Mouse (Mus musculus): Measurements from ENCODE around the gene Uox. TPM values are rescaled to one million over a fixed set of nuclear protein-coding genes. Genes with fewer than 3 reads are reported as not detected.

The Uox gene
- polyA plus RNA-seq, 1 experiment = not detected

GRCm38 (mm10) chr3:146583478-146583877, 13.3 kb downstream of the Uox start:
- WGBS = 19% methylated on average over 4 of the region's 4 CpGs
- Histone ChIP-seq H3K27ac (ENCODE audit: insufficient read depth, low read length) (no peak overlapping the region), H3K4me3 (ENCODE audit: extremely low read depth, insufficient read depth, insufficient read length) (no peak overlapping the region), H3K36me3 (ENCODE audit: control insufficient read depth, insufficient read depth, low read length) (no peaks in the 10 kb centered on the region), H3K4me1 (ENCODE audit: control insufficient read depth, insufficient read depth, insufficient read length) (no peaks in the 10 kb centered on the region), H3K27me3 (ENCODE audit: control insufficient read depth, insufficient read depth, low read length) (no peaks in the 10 kb centered on the region)
- DNase-seq (ENCODE audit: low read depth in 1 of 2, low spot score in 2 of 2) = no peak
- no peak for TF ChIP-seq POLR2A (IDR thresholded peaks at IDR 0.05; ENCODE audit: low read depth, low read length)
- no peak for TF ChIP-seq CTCF (IDR thresholded peaks at IDR 0.05; ENCODE audit: extremely low read depth, insufficient read depth, insufficient read length, insufficient replicate concordance)

GRCm38 (mm10) chr3:146583908-146584307, 13.7 kb downstream of the Uox start:
- 7% methylated on average over 5 of the region's 5 CpGs for WGBS

GRCm38 (mm10) chr3:146586616-146587015, 16.4 kb downstream of the Uox start:
- H3K27ac ChIP-seq (ENCODE audit: insufficient read depth, low read length) = no peak overlapping the region
- H3K27me3 ChIP-seq (ENCODE audit: control insufficient read depth, insufficient read depth, low read length) = no peaks in the 10 kb centered on the region
- WGBS = 96% methylated on average over 14 of the region's 14 CpGs
- no peaks in the 10 kb centered on the region for H3K4me1 ChIP-seq (ENCODE audit: control insufficient read depth, insufficient read depth, insufficient read length)
- no peak overlapping the region for H3K4me3 ChIP-seq (ENCODE audit: extremely low read depth, insufficient read depth, insufficient read length)
- no peak for DNase-seq (ENCODE audit: low read depth in 1 of 2, low spot score in 2 of 2)
- no peaks in the 10 kb centered on the region for H3K36me3 ChIP-seq (ENCODE audit: control insufficient read depth, insufficient read depth, low read length)
- TF ChIP-seq CTCF (IDR thresholded peaks at IDR 0.05; ENCODE audit: extremely low read depth, insufficient read depth, insufficient read length, insufficient replicate concordance) (no peak), POLR2A (IDR thresholded peaks at IDR 0.05; ENCODE audit: low read depth, low read length) (no peak)

More at GRCm38 (mm10) chr3:146583908-146584307, 13.7 kb downstream of the Uox start:
- TF ChIP-seq POLR2A (IDR thresholded peaks at IDR 0.05; ENCODE audit: low read depth, low read length) = no peak
- no peak for TF ChIP-seq CTCF (IDR thresholded peaks at IDR 0.05; ENCODE audit: extremely low read depth, insufficient read depth, insufficient read length, insufficient replicate concordance)
- Histone ChIP-seq H3K4me1 (ENCODE audit: control insufficient read depth, insufficient read depth, insufficient read length) (no peaks in the 10 kb centered on the region), H3K27ac (ENCODE audit: insufficient read depth, low read length) (no peak overlapping the region), H3K4me3 (ENCODE audit: extremely low read depth, insufficient read depth, insufficient read length) (no peak overlapping the region), H3K36me3 (ENCODE audit: control insufficient read depth, insufficient read depth, low read length) (no peaks in the 10 kb centered on the region), H3K27me3 (ENCODE audit: control insufficient read depth, insufficient read depth, low read length) (no peaks in the 10 kb centered on the region)
- no peak for DNase-seq (ENCODE audit: low read depth in 1 of 2, low spot score in 2 of 2)

GRCm38 (mm10) chr3:146589523-146589922, 19.3 kb downstream of the Uox start:
- DNase-seq (ENCODE audit: low read depth in 1 of 2, low spot score in 2 of 2) = no peak
- H3K27me3 ChIP-seq (ENCODE audit: control insufficient read depth, insufficient read depth, low read length) = no peaks in the 10 kb centered on the region
- 93% methylated on average over 6 of the region's 6 CpGs for WGBS
- H3K4me3 ChIP-seq (ENCODE audit: extremely low read depth, insufficient read depth, insufficient read length) = no peak overlapping the region
- TF ChIP-seq CTCF (IDR thresholded peaks at IDR 0.05; ENCODE audit: extremely low read depth, insufficient read depth, insufficient read length, insufficient replicate concordance) = no peak
- TF ChIP-seq POLR2A (IDR thresholded peaks at IDR 0.05; ENCODE audit: low read depth, low read length) = no peak
- H3K4me1 ChIP-seq (ENCODE audit: control insufficient read depth, insufficient read depth, insufficient read length) = no peaks in the 10 kb centered on the region
- no peak overlapping the region for H3K27ac ChIP-seq (ENCODE audit: insufficient read depth, low read length)
- H3K36me3 ChIP-seq (ENCODE audit: control insufficient read depth, insufficient read depth, low read length) = no peaks in the 10 kb centered on the region

- H3K27ac ChIP-seq (ENCODE audit: insufficient read depth, low read length) = no peak overlapping the region
- H3K4me1 ChIP-seq (ENCODE audit: control insufficient read depth, insufficient read depth, insufficient read length) = no peaks in the 10 kb centered on the region
- no peaks in the 10 kb centered on the region for H3K36me3 ChIP-seq (ENCODE audit: control insufficient read depth, insufficient read depth, low read length)
- TF ChIP-seq CTCF (IDR thresholded peaks at IDR 0.05; ENCODE audit: extremely low read depth, insufficient read depth, insufficient read length, insufficient replicate concordance) (no peak), POLR2A (IDR thresholded peaks at IDR 0.05; ENCODE audit: low read depth, low read length) (no peak)
- H3K4me3 ChIP-seq (ENCODE audit: extremely low read depth, insufficient read depth, insufficient read length) = no peak overlapping the region
- no peaks in the 10 kb centered on the region for H3K27me3 ChIP-seq (ENCODE audit: control insufficient read depth, insufficient read depth, low read length)
- WGBS = 95% methylated on average over 7 of the region's 7 CpGs
- no peak for DNase-seq (ENCODE audit: low read depth in 1 of 2, low spot score in 2 of 2)
Observed at GRCm38 (mm10) chr3:146591159-146591558, 20.9 kb downstream of the Uox start.

GRCm38 (mm10) chr3:146591601-146592000, 21.4 kb downstream of the Uox start:
- 88% methylated on average over 2 of the region's 2 CpGs for WGBS
- Histone ChIP-seq H3K36me3 (ENCODE audit: control insufficient read depth, insufficient read depth, low read length) (no peaks in the 10 kb centered on the region), H3K27me3 (ENCODE audit: control insufficient read depth, insufficient read depth, low read length) (no peaks in the 10 kb centered on the region), H3K4me1 (ENCODE audit: control insufficient read depth, insufficient read depth, insufficient read length) (no peaks in the 10 kb centered on the region), H3K27ac (ENCODE audit: insufficient read depth, low read length) (no peak overlapping the region), H3K4me3 (ENCODE audit: extremely low read depth, insufficient read depth, insufficient read length) (no peak overlapping the region)
- no peak for TF ChIP-seq CTCF (IDR thresholded peaks at IDR 0.05; ENCODE audit: extremely low read depth, insufficient read depth, insufficient read length, insufficient replicate concordance)
- TF ChIP-seq POLR2A (IDR thresholded peaks at IDR 0.05; ENCODE audit: low read depth, low read length) = no peak
- DNase-seq (ENCODE audit: low read depth in 1 of 2, low spot score in 2 of 2) = no peak

GRCm38 (mm10) chr3:146595440-146595839, 25.2 kb downstream of the Uox start:
- TF ChIP-seq CTCF (IDR thresholded peaks at IDR 0.05; ENCODE audit: extremely low read depth, insufficient read depth, insufficient read length, insufficient replicate concordance) (no peak), POLR2A (IDR thresholded peaks at IDR 0.05; ENCODE audit: low read depth, low read length) (no peak)
- H3K27me3 ChIP-seq (ENCODE audit: control insufficient read depth, insufficient read depth, low read length) = no peaks in the 10 kb centered on the region
- no peak overlapping the region for H3K27ac ChIP-seq (ENCODE audit: insufficient read depth, low read length)
- H3K36me3 ChIP-seq (ENCODE audit: control insufficient read depth, insufficient read depth, low read length) = no peaks in the 10 kb centered on the region
- 91% methylated on average over 6 of the region's 6 CpGs for WGBS
- DNase-seq (ENCODE audit: low read depth in 1 of 2, low spot score in 2 of 2) = no peak
- H3K4me1 ChIP-seq (ENCODE audit: control insufficient read depth, insufficient read depth, insufficient read length) = no peaks in the 10 kb centered on the region
- no peak overlapping the region for H3K4me3 ChIP-seq (ENCODE audit: extremely low read depth, insufficient read depth, insufficient read length)
